ENCODE assay signal across 10 mouse cellular contexts in the genomic region with DNA sequence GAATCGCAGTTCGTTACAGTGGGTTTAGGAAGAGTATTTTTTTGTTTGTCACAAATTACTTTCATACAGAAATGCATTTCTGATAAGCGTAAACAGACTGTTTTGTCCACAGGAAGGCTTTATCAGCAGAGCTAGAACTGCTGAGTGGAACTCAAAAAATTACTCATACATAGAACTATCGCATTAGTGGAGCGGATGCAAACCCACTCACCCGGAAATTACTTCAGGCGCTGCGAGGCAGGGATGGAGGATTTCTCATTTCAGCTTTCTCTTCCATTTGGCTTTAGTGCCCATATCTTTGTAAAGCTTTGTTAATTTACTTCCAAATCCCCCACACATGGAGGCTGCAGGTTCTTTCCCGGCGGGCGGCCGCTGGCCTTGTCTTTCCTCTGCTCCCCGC. TPM values are rescaled to one million over a fixed set of nuclear protein-coding genes. Genes with fewer than 3 reads are reported as not detected.
A peak's percentile ranks its signal among the peaks of the same experiment; 100 is the strongest.
DNase-seq lines count a peak whose midpoint lies in the region; ATAC-seq lines count a peak whose summit lies in the region.
"Had no signal": no experiment of that assay in that cellular context is flagged by ENCODE, and none has a peak within 500 bp of the region (broad histone marks: within the 10 kb centered on the region; RNA-seq: fewer than 3 reads in every experiment).

No protein-coding gene starts in this region.

- no peak for DNase-seq in heart, postnatal 4 days
- DNase-seq in embryonic facial prominence, embryonic 10.5 days (ENCODE audit: low spot score): peak; percentile 35
- DNase-seq in intestine, embryonic 14.5 days (ENCODE audit: low spot score): peak; percentile 50
- no peak for DNase-seq in natural killer cell, adult 2 months (ENCODE audit: low spot score in 2 of 2)
- DNase-seq in layer of hippocampus, adult 11-12 months (ENCODE audit: low spot score): no peak
- DNase-seq: adrenal gland, adult 8-10 months had no signal

- no peaks in the 10 kb centered on the region for H3K4me1 ChIP-seq in heart, embryonic 11.5 days (ENCODE audit: control insufficient read depth, insufficient read depth, low read length)
- H3K4me1 ChIP-seq in embryonic facial prominence, embryonic 10.5 days: peaks cover 6% of the 10 kb centered on the region
- H3K4me1 ChIP-seq in intestine, embryonic 14.5 days (replicated peaks; ENCODE audit: control insufficient read depth, insufficient read depth, low read length): no peaks in the 10 kb centered on the region
- H3K4me1 ChIP-seq in midbrain, embryonic 16.5 days (ENCODE audit: control insufficient read depth, insufficient read depth, low read length): no peaks in the 10 kb centered on the region

- WGBS in heart, embryonic 11.5 days (ENCODE audit: insufficient replicate concordance): 17% methylated on average over 13 of the region's 13 CpGs
- WGBS in embryonic facial prominence, embryonic 10.5 days: 14% methylated on average over 13 of the region's 13 CpGs
- 32% methylated on average over 13 of the region's 13 CpGs for WGBS in intestine, embryonic 14.5 days
- 21% methylated on average over 13 of the region's 13 CpGs for WGBS in midbrain, embryonic 16.5 days

- no peaks in the 10 kb centered on the region for H3K36me3 ChIP-seq in heart, embryonic 11.5 days (ENCODE audit: control insufficient read depth, insufficient read depth, low read length)
- H3K36me3 ChIP-seq in embryonic facial prominence, embryonic 10.5 days (replicated peaks): no peaks in the 10 kb centered on the region
- no peaks in the 10 kb centered on the region for H3K36me3 ChIP-seq in intestine, embryonic 14.5 days (ENCODE audit: control insufficient read depth, insufficient read depth, low read length)
- H3K36me3 ChIP-seq in midbrain, embryonic 16.5 days (ENCODE audit: control insufficient read depth, insufficient read depth, low read length): no peaks in the 10 kb centered on the region

- peak overlapping the region; percentile 61 for H3K4me2 ChIP-seq in heart, embryonic 11.5 days
- H3K4me2 ChIP-seq in intestine, embryonic 14.5 days (ENCODE audit: low read length): peak overlapping the region; percentile 46
- peak overlapping the region; percentile 45 for H3K4me2 ChIP-seq in midbrain, embryonic 16.5 days (ENCODE audit: low read length)

- peak overlapping the region; percentile 34 for H3K4me3 ChIP-seq in heart, embryonic 11.5 days (ENCODE audit: low read depth, low read length)
- H3K4me3 ChIP-seq in embryonic facial prominence, embryonic 10.5 days: peak overlapping the region; percentile 47
- peak overlapping the region; percentile 12; the same call in 1 of the 2 replicates for H3K4me3 ChIP-seq in intestine, embryonic 14.5 days (ENCODE audit: low read depth, low read length)
- H3K4me3 ChIP-seq in midbrain, embryonic 16.5 days (ENCODE audit: low read depth, low read length): peak overlapping the region; percentile 16; the same call in 1 of the 2 replicates
- H3K4me3 ChIP-seq: megakaryocyte, embryonic 14.5 days had no signal

- H3K9ac ChIP-seq in heart, embryonic 11.5 days (ENCODE audit: low read depth, low read length): no peak overlapping the region
- H3K9ac ChIP-seq in intestine, embryonic 14.5 days (ENCODE audit: low read length): no peak overlapping the region
- H3K9ac ChIP-seq in midbrain, embryonic 16.5 days (ENCODE audit: low read depth, low read length): no peak overlapping the region; the same call in 1 of the 2 replicates

- H3K27ac ChIP-seq in heart, embryonic 11.5 days (ENCODE audit: low read depth, low read length): no peak overlapping the region
- H3K27ac ChIP-seq in embryonic facial prominence, embryonic 10.5 days (replicated peaks): no peak overlapping the region
- no peak overlapping the region for H3K27ac ChIP-seq in intestine, embryonic 14.5 days (ENCODE audit: low read depth)
- H3K27ac ChIP-seq in midbrain, embryonic 16.5 days (ENCODE audit: low read length): no peak overlapping the region

- no peaks in the 10 kb centered on the region for H3K9me3 ChIP-seq in heart, embryonic 11.5 days (replicated peaks; ENCODE audit: control insufficient read depth, low read length)
- no peaks in the 10 kb centered on the region for H3K9me3 ChIP-seq in embryonic facial prominence, embryonic 10.5 days
- no peaks in the 10 kb centered on the region for H3K9me3 ChIP-seq in intestine, embryonic 14.5 days (ENCODE audit: control insufficient read depth, low read length)
- no peaks in the 10 kb centered on the region for H3K9me3 ChIP-seq in midbrain, embryonic 16.5 days (replicated peaks; ENCODE audit: control insufficient read depth, low read length, poor library complexity, severe bottlenecking)
- H3K9me3 ChIP-seq: megakaryocyte, embryonic 14.5 days had no signal

- H3K27me3 ChIP-seq in heart, embryonic 11.5 days (ENCODE audit: control insufficient read depth, insufficient read depth, low read length): no peaks in the 10 kb centered on the region
- peaks cover 23% of the 10 kb centered on the region for H3K27me3 ChIP-seq in embryonic facial prominence, embryonic 10.5 days (replicated peaks; ENCODE audit: low read depth, poor library complexity, severe bottlenecking)
- no peaks in the 10 kb centered on the region; the same call in 1 of the 2 replicates for H3K27me3 ChIP-seq in intestine, embryonic 14.5 days (replicated peaks; ENCODE audit: control insufficient read depth, insufficient read depth, low read length)
- no peaks in the 10 kb centered on the region; the same call in 1 of the 2 replicates for H3K27me3 ChIP-seq in midbrain, embryonic 16.5 days (ENCODE audit: control insufficient read depth, insufficient read depth, low read depth, low read length)
- H3K27me3 ChIP-seq: megakaryocyte, embryonic 14.5 days had no signal

- no peak for ATAC-seq in heart, embryonic 11.5 days (replicated peaks; ENCODE audit: insufficient number of reproducible peaks, low FRiP score, low TSS enrichment)
- ATAC-seq in intestine, embryonic 14.5 days (replicated peaks; ENCODE audit: low FRiP score, low TSS enrichment, low read depth): no peak
- ATAC-seq in midbrain, embryonic 16.5 days: no peak
- no peak for ATAC-seq in erythroblast, adult 5-6 weeks (replicated peaks; ENCODE audit: low FRiP score, poor library complexity, severe bottlenecking)

RNA-seq across cellular contexts. Expression of a gene that starts 14.4 kb away (rescaled TPM):
- 0.52 and 1.9 TPM in 2 replicates for polyA plus RNA-seq in heart, embryonic 11.5 days (2014; fragmentation: Nextera tagmentation; extraction: Ambion mirVana)
- 1 to 10 TPM in 1 of 2 experiments, not detected in 1; 1.7 TPM for total RNA-seq in heart, postnatal 4 days (2021)
- 0.78 and 1.2 TPM in 2 replicates for polyA plus RNA-seq in embryonic facial prominence, embryonic 10.5 days (2016; fragmentation: Nextera tagmentation; extraction: Ambion mirVana)
- polyA plus RNA-seq in intestine, embryonic 14.5 days (2014; fragmentation: Nextera tagmentation; extraction: Ambion mirVana): 1.5 and 4.9 TPM in 2 replicates
- polyA plus RNA-seq in midbrain, embryonic 16.5 days (2015; fragmentation: Nextera tagmentation; extraction: Ambion mirVana): 98.2 and 130 TPM in 2 replicates
- total RNA-seq in erythroblast, adult 5-6 weeks (2015; ENCODE audit: low replicate concordance): not detected in 2 replicates
- total RNA-seq in erythroblast, adult 5-6 weeks (2017; ENCODE audit: low replicate concordance): not detected in 2 replicates

Comparison
In these comparisons a context has a peak if more than half of its experiments do, and no peak if none do; other contexts are left out.
1. DNase-seq: peak in embryonic facial prominence, embryonic 10.5 days (single experiment) and intestine, embryonic 14.5 days (single experiment); none in heart, postnatal 4 days (single experiment), natural killer cell, adult 2 months (0 of 2) and layer of hippocampus, adult 11-12 months (single experiment).
2. RNA of a gene that starts 14.4 kb away (polyA plus RNA-seq): 98.2 to 130 TPM in midbrain, embryonic 16.5 days; 1.5 to 4.9 TPM in intestine, embryonic 14.5 days, 0.78 to 1.2 TPM in embryonic facial prominence, embryonic 10.5 days and 0.52 to 1.9 TPM in heart, embryonic 11.5 days; every median in the first group is over 10 times any median in the second.
3. Peak in every context shown above with its lines, with median percentiles within 50 percentile points of each other: H3K4me2 ChIP-seq and H3K4me3 ChIP-seq.